Mouse (Mus musculus) subcutaneous adipose tissue, adult 2 months (tissue): Measurements from ENCODE around the gene Gm10972. TPM values are rescaled to one million over a fixed set of nuclear protein-coding genes. Genes with fewer than 3 reads are reported as not detected.

ENCODE experiments used
- polyA plus RNA-seq: library from polyadenylated mRNA; depleted of rRNA; stranded (reverse); fragments of >200 nt; gene quantifications from 2 replicates; pipeline ENCODE4 v1.2.3, GENCODE M21; 2012; ENCODE audit warnings: low replicate concordance; rRNA removed

The Gm10972 gene
- polyA plus RNA-seq = not detected in 2 replicates

DNA sequence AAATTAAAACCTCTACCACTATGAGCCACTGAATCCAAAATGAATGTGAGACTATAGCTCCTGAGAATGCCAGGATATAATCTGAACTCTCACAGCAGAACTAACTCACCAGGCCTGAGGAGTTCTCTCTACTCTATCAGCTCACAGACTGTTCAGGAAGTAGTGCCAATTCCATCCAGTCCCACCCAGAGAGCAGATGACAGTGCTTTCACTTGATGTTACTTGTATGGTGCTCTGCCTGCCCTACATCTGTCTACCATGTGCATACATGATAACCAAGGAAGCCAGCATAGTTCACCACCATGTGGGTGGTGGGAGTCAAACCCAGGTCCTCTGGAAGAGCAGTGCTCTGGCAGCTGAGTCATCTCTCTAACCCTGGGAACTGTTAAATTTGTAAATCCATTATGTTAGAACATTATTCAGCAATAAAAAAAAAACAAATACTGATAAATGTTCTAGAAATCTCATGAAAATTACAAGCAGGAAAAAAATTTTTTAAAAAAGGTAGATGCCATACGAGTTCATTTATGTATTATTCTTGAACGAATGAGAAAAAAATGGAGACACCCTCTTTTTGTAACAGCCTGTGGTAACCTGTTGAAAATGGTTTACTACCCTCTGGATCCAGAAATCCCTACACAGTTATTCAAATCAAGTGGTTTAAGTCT is at the start of gene Gm10972:
Gene Gm10972 (plus strand): TSS at position 618 of the 668 bp plus-strand sequence.

DNA sequence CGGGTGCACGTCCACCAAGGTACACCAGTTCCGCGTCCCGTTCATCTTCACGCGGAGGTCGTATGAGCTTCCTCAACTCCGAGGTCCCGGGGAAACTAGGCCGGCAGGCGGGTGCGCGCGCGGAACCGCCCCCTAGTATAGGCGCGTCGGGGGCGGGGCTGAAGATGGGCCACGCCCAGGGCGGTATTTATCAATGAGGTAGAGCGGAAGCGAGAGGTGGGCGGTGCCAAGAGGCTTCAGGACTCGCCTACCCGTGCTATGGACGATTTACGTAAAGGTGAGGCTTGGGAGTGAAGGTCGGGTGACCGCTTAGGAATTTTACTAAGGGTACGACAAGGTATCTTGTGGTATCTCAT is 15.8 kb downstream of the Gm10972 start, which contains the start of gene Tuft1:
Gene Tuft1 (minus strand): TSS at position 133 of the 356 bp plus-strand sequence.

Other genes starting within 250 kb of the Gm10972 start
- gene Lingo4, start 244.6 kb upstream of the Gm10972 start, polyA plus RNA-seq = 0.04 and 0.15 TPM in 2 replicates
- gene Tdrkh, start 229.8 kb upstream of the Gm10972 start, polyA plus RNA-seq = 0.60 and 1.4 TPM in 2 replicates
- 29.8 and 31.2 TPM in 2 replicates for gene Mrpl9, start 199.8 kb upstream of the Gm10972 start, polyA plus RNA-seq
- gene Oaz3, start 199.2 kb upstream of the Gm10972 start, polyA plus RNA-seq = 0.10 and 0.60 TPM in 2 replicates
- gene Celf3, start 164.8 kb upstream of the Gm10972 start, polyA plus RNA-seq = 0.17 and 0.30 TPM in 2 replicates
- not detected in 2 replicates for gene Riiad1, start 162.8 kb upstream of the Gm10972 start, polyA plus RNA-seq
- gene Snx27, start 60.4 kb upstream of the Gm10972 start, polyA plus RNA-seq = 11.9 and 16.2 TPM in 2 replicates
- gene Tuft1, start 15.8 kb downstream of the Gm10972 start, polyA plus RNA-seq = 1.6 and 9.6 TPM in 2 replicates
- 3.0 and 3.2 TPM in 2 replicates for gene Selenbp2, start 50.4 kb downstream of the Gm10972 start, polyA plus RNA-seq
- gene Cgn, start 143.4 kb downstream of the Gm10972 start, polyA plus RNA-seq = 0.20 and 5.0 TPM in 2 replicates
- 13.1 and 36.3 TPM in 2 replicates for gene Pogz, start 194.5 kb downstream of the Gm10972 start, polyA plus RNA-seq
- gene Psmb4, start 243.8 kb downstream of the Gm10972 start, polyA plus RNA-seq = 221 and 267 TPM in 2 replicates